Mouse (Mus musculus) cerebellum, adult 2 months (tissue): Measurements from ENCODE around the gene Akap2.

Experiments
- CTCF ChIP-seq: fragments of 200-500 bp; IDR thresholded peaks from 2 replicates; pipeline ENCODE4 v1.5.1; 2011; ENCODE audit warnings: low read depth, mild to moderate bottlenecking, control low read depth, low read length, moderate library complexity, borderline replicate concordance; ENCODE audit not compliant: insufficient read depth
- POLR2A ChIP-seq: fragments of 200-500 bp; IDR thresholded peaks from 2 replicates; pipeline ENCODE4 v1.6.1; 2011; ENCODE audit warnings: low read length, control low read depth, borderline replicate concordance; ENCODE audit not compliant: insufficient read depth

GRCm38 (mm10) chr4:57797548-57798285 is 80.3 kb downstream of the Akap2 start:
- TF ChIP-seq CTCF: no peak
- no peak for TF ChIP-seq POLR2A
